Mouse (Mus musculus): ENCODE data around the gene Cd8a. TPM values are rescaled to one million over a fixed set of nuclear protein-coding genes. Genes with fewer than 3 reads are reported as not detected.

Cd8a gene
- polyA plus RNA-seq, 1 experiment from 2014 or later = 0.04 TPM

GRCm38 (mm10) chr6:71423116-71423515, 49.9 kb downstream of the Cd8a start:
- 88% methylated on average over 3 of the region's 3 CpGs for WGBS (ENCODE audit: insufficient replicate concordance)
- ATAC-seq (no peak), DNase-seq (no peak)
- Histone ChIP-seq H3K4me1 (ENCODE audit: insufficient read depth) (peaks cover 11% of the 10 kb centered on the region), H3K4me3 (ENCODE audit: low read depth, low read length) (no peak overlapping the region), H3K9ac (replicated peaks) (no peak overlapping the region), H3K27me3 (ENCODE audit: insufficient read depth, low read length) (no peaks in the 10 kb centered on the region), H3K27ac (ENCODE audit: low read depth) (no peak overlapping the region), H3K36me3 (replicated peaks; ENCODE audit: insufficient read depth, low read length) (peaks cover 3% of the 10 kb centered on the region), H3K4me2 (ENCODE audit: low read depth, low read length) (no peak overlapping the region), H3K9me3 (ENCODE audit: low read length) (no peaks in the 10 kb centered on the region)
- peak; percentile 57 for TF ChIP-seq CTCF (IDR thresholded peaks at IDR 0.05; ENCODE audit: low read depth)
- TF ChIP-seq EP300 (IDR thresholded peaks at IDR 0.05; ENCODE audit: low read depth) = no peak

GRCm38 (mm10) chr6:71425681-71426080, 52.5 kb downstream of the Cd8a start:
- Histone ChIP-seq H3K9ac (replicated peaks) (no peak overlapping the region), H3K4me2 (ENCODE audit: low read depth, low read length) (no peak overlapping the region), H3K27ac (ENCODE audit: low read depth) (no peak overlapping the region), H3K9me3 (ENCODE audit: low read length) (no peaks in the 10 kb centered on the region), H3K4me3 (ENCODE audit: low read depth, low read length) (no peak overlapping the region), H3K4me1 (ENCODE audit: insufficient read depth) (peaks cover 6% of the 10 kb centered on the region; the same call in 1 of the 2 replicates), H3K27me3 (ENCODE audit: insufficient read depth, low read length) (no peaks in the 10 kb centered on the region), H3K36me3 (replicated peaks; ENCODE audit: insufficient read depth, low read length) (peaks cover 6% of the 10 kb centered on the region)
- no peak for ATAC-seq
- DNase-seq = no peak
- WGBS (ENCODE audit: insufficient replicate concordance) = 88% methylated on average over 6 of the region's 6 CpGs
- no peak for TF ChIP-seq EP300 (IDR thresholded peaks at IDR 0.05; ENCODE audit: low read depth)
- no peak for TF ChIP-seq CTCF (IDR thresholded peaks at IDR 0.05; ENCODE audit: low read depth)

GRCm38 (mm10) chr6:71427996-71428725, 54.9 kb downstream of the Cd8a start:
- Histone ChIP-seq H3K4me3 (ENCODE audit: low read depth, low read length) (no peak overlapping the region), H3K36me3 (replicated peaks; ENCODE audit: insufficient read depth, low read length) (peaks cover 6% of the 10 kb centered on the region), H3K27ac (ENCODE audit: low read depth) (no peak overlapping the region), H3K4me2 (ENCODE audit: low read depth, low read length) (no peak overlapping the region), H3K4me1 (ENCODE audit: insufficient read depth) (no peaks in the 10 kb centered on the region), H3K9ac (replicated peaks) (no peak overlapping the region), H3K27me3 (ENCODE audit: insufficient read depth, low read length) (no peaks in the 10 kb centered on the region), H3K9me3 (ENCODE audit: low read length) (no peaks in the 10 kb centered on the region)
- ATAC-seq (no peak), DNase-seq (no peak)
- 80% methylated on average over 4 of the region's 4 CpGs for WGBS (ENCODE audit: insufficient replicate concordance)
- no peak for TF ChIP-seq EP300 (IDR thresholded peaks at IDR 0.05; ENCODE audit: low read depth)
- no peak for TF ChIP-seq CTCF (IDR thresholded peaks at IDR 0.05; ENCODE audit: low read depth)

Other genes with a start within 250 kb of the Cd8a start
- gene Thnsl2, start 229.0 kb upstream of the Cd8a start, polyA plus RNA-seq (2015; fragmentation: Nextera tagmentation; extraction: Ambion mirVana) = 35.4 and 35.8 TPM in 2 replicates
- 6,645 and 7,607 TPM in 2 replicates for gene Fabp1, start 173.6 kb upstream of the Cd8a start, polyA plus RNA-seq (2015; fragmentation: Nextera tagmentation; extraction: Ambion mirVana)
- 47.0 and 49.2 TPM in 2 replicates for gene Krcc1, start 101.8 kb upstream of the Cd8a start, polyA plus RNA-seq (2015; fragmentation: Nextera tagmentation; extraction: Ambion mirVana)
- gene Smyd1, start 51.2 kb upstream of the Cd8a start, polyA plus RNA-seq (2015; fragmentation: Nextera tagmentation; extraction: Ambion mirVana) = 0.22 and 0.59 TPM in 2 replicates
- 0.09 TPM in 1 of 2 replicates, not detected in the other for gene Cd8b1, start 50.6 kb upstream of the Cd8a start, polyA plus RNA-seq (2015; fragmentation: Nextera tagmentation; extraction: Ambion mirVana)
- 6.3 and 6.6 TPM in 2 replicates for gene Rmnd5a, start 67.2 kb downstream of the Cd8a start, polyA plus RNA-seq (2015; fragmentation: Nextera tagmentation; extraction: Ambion mirVana)
- gene Rnf103, start 120.5 kb downstream of the Cd8a start, polyA plus RNA-seq (2015; fragmentation: Nextera tagmentation; extraction: Ambion mirVana) = 24.0 and 28.0 TPM in 2 replicates
- gene Chmp3, start 170.4 kb downstream of the Cd8a start, polyA plus RNA-seq (2015; fragmentation: Nextera tagmentation; extraction: Ambion mirVana) = 32.8 and 34.9 TPM in 2 replicates